Mouse (Mus musculus): ENCODE measurements around the gene S1pr4. TPM values are rescaled to one million over a fixed set of nuclear protein-coding genes. Genes with fewer than 3 reads are reported as not detected.

Gene S1pr4
- total RNA-seq, 2 experiments from 2014 or later = 0.53 to 0.94 TPM

Small RNAs within 50 kb of the gene (microRNA-seq; reads per million reads assigned to microRNA genes)
- 0 reads per million in 2 experiments for gene Gm25595

Other genes with a start within 250 kb of the S1pr4 start
- 100 to 1,000 TPM; 204 to 214 TPM for gene Matk, start 247.2 kb downstream of the S1pr4 start, total RNA-seq (2021)
- gene Mrpl54, start 233.2 kb downstream of the S1pr4 start, total RNA-seq (2021) = 10 to 100 TPM; 36.9 to 40.4 TPM
- 10 to 100 TPM; 39.3 to 40.9 TPM for gene Apba3, start 233.2 kb downstream of the S1pr4 start, total RNA-seq (2021)
- 1 to 10 TPM in 1 of 2 experiments, under 1 TPM in 1; 0.62 to 1.7 TPM for gene Tjp3, start 208.6 kb downstream of the S1pr4 start, total RNA-seq (2021)
- gene Pip5k1c, start 207.2 kb downstream of the S1pr4 start, total RNA-seq (2021) = 100 to 1,000 TPM; 303 to 304 TPM
- gene Cactin, start 179.0 kb downstream of the S1pr4 start, total RNA-seq (2021) = 10 to 100 TPM; 31.1 to 31.2 TPM
- 1 to 10 TPM in 1 of 2 experiments, under 1 TPM in 1; 0.74 to 1.0 TPM for gene Tbxa2r, start 171.4 kb downstream of the S1pr4 start, total RNA-seq (2021)
- 1 to 10 TPM; 1.8 TPM for gene Gipc3, start 156.9 kb downstream of the S1pr4 start, total RNA-seq (2021)
- 10 to 100 TPM; 32.4 to 37.0 TPM for gene Hmg20b, start 149.7 kb downstream of the S1pr4 start, total RNA-seq (2021)
- 10 to 100 TPM; 42.2 to 44.4 TPM for gene Mfsd12, start 142.6 kb downstream of the S1pr4 start, total RNA-seq (2021)
- gene 4930404N11Rik, start 134.3 kb downstream of the S1pr4 start, total RNA-seq (2021) = 1 to 10 TPM; 1.6 to 2.0 TPM
- 10 to 100 TPM; 70.8 to 72.5 TPM for gene Fzr1, start 121.6 kb downstream of the S1pr4 start, total RNA-seq (2021)
- gene Dohh, start 115.7 kb downstream of the S1pr4 start, total RNA-seq (2021) = 10 to 100 TPM; 82.0 to 82.9 TPM
- gene Gm48551, start 115.7 kb downstream of the S1pr4 start, total RNA-seq (2021) = 1 to 10 TPM; 4.1 to 4.8 TPM
- gene Gm48552, start 111.1 kb downstream of the S1pr4 start, total RNA-seq (2021) = 1 to 10 TPM; 4.2 to 6.9 TPM
- 1 to 10 TPM; 1.8 to 2.4 TPM for gene Smim24, start 107.1 kb downstream of the S1pr4 start, total RNA-seq (2021)
- 10 to 100 TPM; 54.2 to 54.7 TPM for gene Nfic, start 44.5 kb downstream of the S1pr4 start, total RNA-seq (2021)
- gene Celf5, start 17.4 kb downstream of the S1pr4 start, total RNA-seq (2021) = 100 to 1,000 TPM; 268 TPM
- gene Ncln, start 3.7 kb downstream of the S1pr4 start, total RNA-seq (2021) = 10 to 100 TPM; 77.5 to 87.4 TPM
- gene Gna15, start 24.1 kb upstream of the S1pr4 start, total RNA-seq (2021) = 1 to 10 TPM; 3.9 to 4.4 TPM
- 100 to 1,000 TPM; 124 to 126 TPM for gene Gna11, start 45.1 kb upstream of the S1pr4 start, total RNA-seq (2021)
- 100 to 1,000 TPM; 765 to 778 TPM for gene Aes, start 59.4 kb upstream of the S1pr4 start, total RNA-seq (2021)
- 10 to 100 TPM; 31.6 to 31.8 TPM for gene Tle2, start 74.4 kb upstream of the S1pr4 start, total RNA-seq (2021)
- 1 to 10 TPM; 2.6 to 4.1 TPM for gene Tle6, start 100.9 kb upstream of the S1pr4 start, total RNA-seq (2021)
- 1 to 10 TPM; 3.6 to 3.8 TPM for gene BC025920, start 106.1 kb upstream of the S1pr4 start, total RNA-seq (2021)
- gene Sirt6, start 127.7 kb upstream of the S1pr4 start, total RNA-seq (2021) = 10 to 100 TPM; 24.8 to 26.7 TPM
- gene Ankrd24, start 128.4 kb upstream of the S1pr4 start, total RNA-seq (2021) = 10 to 100 TPM; 36.9 to 37.8 TPM
- 1 to 10 TPM; 3.5 to 3.8 TPM for gene Gm10778, start 148.9 kb upstream of the S1pr4 start, total RNA-seq (2021)
- gene Zfp433, start 204.7 kb upstream of the S1pr4 start, total RNA-seq (2021) = 10 to 100 TPM in 1 of 2 experiments, 1 to 10 TPM in 1; 8.9 to 10.9 TPM